Mouse (Mus musculus): ENCODE data around the gene Rasa3. TPM values are rescaled to one million over a fixed set of nuclear protein-coding genes. Genes with fewer than 3 reads are reported as not detected.

The Rasa3 gene
- 10 to 100 TPM; 20.4 to 34.0 TPM for total RNA-seq (2021)
- long read RNA-seq, experiment 1, full-length matches to known transcripts: 31 of 43 reads
- long read RNA-seq, experiment 1, partial matches to known transcripts: 8 of 43 reads
- long read RNA-seq, experiment 1, other reads (novel, unspliced or antisense): 4 of 43 reads
- long read RNA-seq, experiment 2, full-length matches to known transcripts: 15 of 22 reads
- long read RNA-seq, experiment 2, partial matches to known transcripts: 3 of 22 reads
- long read RNA-seq, experiment 2, other reads (novel, unspliced or antisense): 4 of 22 reads

GRCm38 (mm10) chr8:13677413-13677883 lies at the start of gene Rasa3:
Gene Rasa3 (minus strand): TSS chr8:13677603.
- DNase-seq: peak; percentile 92

- peak; percentile 56 for DNase-seq
Measured at GRCm38 (mm10) chr8:13725722-13726121, 48.3 kb upstream of the Rasa3 start.

GRCm38 (mm10) chr8:13718980-13719379 lies 41.6 kb upstream of the Rasa3 start:
- DNase-seq: no peak

GRCm38 (mm10) chr8:13708514-13708913 lies 31.1 kb upstream of the Rasa3 start:
- DNase-seq: no peak

- DNase-seq: no peak
Measured at GRCm38 (mm10) chr8:13706918-13707317, 29.5 kb upstream of the Rasa3 start.

GRCm38 (mm10) chr8:13705668-13706067 lies 28.3 kb upstream of the Rasa3 start, which contains the start of gene Cfap97d2:
Gene Cfap97d2 (plus strand): TSS chr8:13705889.
- peak; percentile 54 for DNase-seq

GRCm38 (mm10) chr8:13704301-13704700 lies 26.9 kb upstream of the Rasa3 start:
- DNase-seq: no peak

- DNase-seq: no peak
Measured at GRCm38 (mm10) chr8:13703756-13704155, 26.4 kb upstream of the Rasa3 start.

GRCm38 (mm10) chr8:13702755-13703154 lies 25.4 kb upstream of the Rasa3 start:
- no peak for DNase-seq

GRCm38 (mm10) chr8:13699323-13699949 lies 22.0 kb upstream of the Rasa3 start:
- DNase-seq: no peak

- no peak for DNase-seq
Measured at GRCm38 (mm10) chr8:13698281-13698680, 20.9 kb upstream of the Rasa3 start.

GRCm38 (mm10) chr8:13697681-13698080 lies 20.3 kb upstream of the Rasa3 start:
- peak; percentile 21 for DNase-seq

GRCm38 (mm10) chr8:13697196-13697595 lies 19.8 kb upstream of the Rasa3 start:
- DNase-seq: no peak

- no peak for DNase-seq
Measured at GRCm38 (mm10) chr8:13696157-13696556, 18.8 kb upstream of the Rasa3 start.

- no peak for DNase-seq
Measured at GRCm38 (mm10) chr8:13695203-13695867, 17.9 kb upstream of the Rasa3 start.

GRCm38 (mm10) chr8:13694735-13695134 lies 17.3 kb upstream of the Rasa3 start:
- no peak for DNase-seq

GRCm38 (mm10) chr8:13692302-13693066 lies 15.1 kb upstream of the Rasa3 start:
- DNase-seq: no peak

GRCm38 (mm10) chr8:13689331-13689730 lies 11.9 kb upstream of the Rasa3 start:
- no peak for DNase-seq

- no peak for DNase-seq
Measured at GRCm38 (mm10) chr8:13688461-13688860, 11.1 kb upstream of the Rasa3 start.

- no peak for DNase-seq
Measured at GRCm38 (mm10) chr8:13687941-13688340, 10.5 kb upstream of the Rasa3 start.

- DNase-seq: no peak
Measured at GRCm38 (mm10) chr8:13687101-13687717, 9.8 kb upstream of the Rasa3 start.

- no peak for DNase-seq
Measured at GRCm38 (mm10) chr8:13686426-13686825, 9.0 kb upstream of the Rasa3 start.

Measured in gastrocnemius, postnatal 10 days (tissue).